Mouse (Mus musculus) testis, adult 2 months (tissue): Measurements from ENCODE around the gene Gm30302.

Experiments used
- CTCF ChIP-seq: fragments of 200-500 bp; IDR thresholded peaks from 2 replicates; pipeline ENCODE4 v1.5.1; 2012; ENCODE audit warnings: low read depth, mild to moderate bottlenecking, inconsistent platforms, low read length, moderate library complexity; ENCODE audit not compliant: control insufficient read depth, insufficient read depth, insufficient replicate concordance
- POLR2A ChIP-seq: fragments of 200-500 bp; IDR thresholded peaks from 2 replicates; pipeline ENCODE4 v1.6.1; 2012; ENCODE audit warnings: low read depth, mild to moderate bottlenecking, inconsistent platforms, low read length, moderate library complexity; ENCODE audit not compliant: control insufficient read depth

DNA sequence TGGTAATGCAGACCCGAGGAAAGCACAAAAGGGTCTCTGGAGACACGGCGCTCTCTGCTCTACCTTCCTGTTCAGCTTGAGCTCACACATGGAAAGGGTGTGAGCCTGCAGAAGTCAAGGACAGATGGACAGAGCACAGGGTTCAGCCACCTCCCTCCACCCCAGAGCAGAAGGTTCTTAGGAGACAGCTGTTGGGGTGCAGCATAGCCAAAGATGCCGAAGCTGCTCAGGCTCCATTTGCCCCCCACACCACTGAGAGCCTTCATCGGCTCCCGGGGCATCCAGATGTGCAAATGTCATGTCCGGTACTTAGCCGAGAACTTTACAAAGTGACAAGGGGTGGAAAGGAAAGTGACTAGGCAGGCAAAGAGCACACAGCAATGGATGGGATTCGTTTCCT, 42.2 kb downstream of the Gm30302 start:
- TF ChIP-seq CTCF (no peak), POLR2A (no peak)
